Mouse (Mus musculus): ENCODE results near the gene Trp53bp1.
A peak's percentile ranks its signal among the peaks of the same experiment; 100 is the strongest.

Gene Trp53bp1

DNA sequence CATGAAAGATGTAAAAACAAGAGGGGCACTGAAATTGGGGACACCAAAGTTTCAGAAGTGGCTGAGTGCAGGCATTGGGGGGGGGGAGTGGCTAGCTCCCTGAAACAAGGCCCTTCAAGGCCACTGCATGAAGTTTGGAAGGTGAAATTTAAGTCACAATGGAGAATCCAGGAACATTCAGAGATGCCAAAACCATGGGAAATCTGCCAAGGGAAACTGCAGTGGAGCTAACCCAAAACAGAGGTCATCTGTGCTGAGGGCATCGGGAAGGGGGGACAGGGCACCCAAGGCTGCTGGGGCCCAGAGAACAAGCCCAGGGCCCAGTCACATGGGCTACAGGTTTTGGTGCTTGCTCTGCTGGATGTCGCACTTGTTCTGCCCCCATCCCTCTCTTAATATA, 21.4 kb downstream of the Trp53bp1 start:
- no peak for DNase-seq (ENCODE audit: low read depth, low spot score)

DNA sequence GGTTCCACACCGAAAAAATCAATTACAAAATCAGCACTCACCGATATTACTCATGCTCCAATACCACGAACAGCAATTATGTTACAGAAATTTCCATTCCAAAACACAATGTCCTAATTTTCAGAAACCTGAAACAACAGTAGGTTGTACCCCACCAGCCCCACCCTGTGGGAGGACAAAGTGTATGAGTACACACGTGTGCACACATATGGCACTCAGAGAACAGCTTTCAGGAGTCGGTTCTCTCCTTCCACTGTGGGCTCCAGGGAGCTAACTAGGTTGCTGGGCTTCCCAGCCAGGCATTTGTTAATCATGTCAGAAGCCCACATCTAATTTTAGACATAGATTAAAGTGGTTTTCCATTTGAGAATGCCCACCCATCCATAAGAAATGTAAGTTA, 27.1 kb downstream of the Trp53bp1 start:
- no peak for DNase-seq (ENCODE audit: low read depth, low spot score)

DNA sequence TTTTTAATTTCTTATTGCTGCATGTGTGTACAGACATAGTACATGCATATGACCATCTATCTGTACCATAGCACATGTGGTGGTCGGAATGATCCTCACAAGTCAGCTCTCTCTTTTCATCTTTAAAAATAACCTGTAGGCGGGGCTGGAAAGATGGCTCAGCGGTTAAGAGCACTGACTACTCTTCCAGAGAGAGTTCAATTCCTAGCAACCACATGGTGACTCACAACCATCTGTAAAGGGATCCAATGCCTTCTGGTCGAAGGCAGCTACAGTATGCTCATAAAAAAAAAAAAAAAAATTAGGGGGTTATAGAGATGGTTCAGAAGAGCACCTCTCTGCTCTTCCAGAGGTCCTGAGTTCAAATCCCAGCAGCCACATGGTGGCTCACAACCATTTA, 31.8 kb downstream of the Trp53bp1 start:
- no peak for DNase-seq (ENCODE audit: low read depth, low spot score)

DNA sequence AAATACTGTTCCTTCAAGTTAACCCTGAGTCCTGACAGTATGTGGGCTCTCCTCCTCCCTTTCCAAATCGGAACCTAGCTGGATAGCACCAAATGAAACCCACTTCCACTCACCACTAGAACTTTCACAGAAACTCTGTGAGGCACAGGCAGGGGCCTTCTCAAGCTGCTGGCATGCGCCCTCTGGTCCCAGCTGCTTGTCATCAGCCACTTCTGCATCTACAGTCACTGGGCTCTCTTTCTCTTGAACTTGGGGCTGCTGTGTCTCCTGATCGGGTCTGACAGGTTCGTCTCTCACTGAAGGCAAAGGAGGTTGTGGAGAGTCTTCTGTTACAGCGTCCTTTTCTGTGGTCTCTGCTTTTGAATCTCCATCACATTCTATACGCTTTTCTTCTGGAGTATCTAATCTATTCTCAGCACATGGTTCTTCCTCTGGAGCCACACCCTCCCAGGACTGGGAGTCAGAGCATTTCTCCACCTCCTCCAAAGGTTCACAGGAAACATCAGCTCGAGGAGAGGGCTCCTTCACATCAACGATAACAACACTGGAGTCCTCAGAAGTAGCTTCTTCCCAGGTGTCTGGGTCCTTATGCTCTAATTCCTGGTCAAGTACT, 35.6 kb downstream of the Trp53bp1 start:
- DNase-seq (ENCODE audit: low read depth, low spot score): no peak

DNA sequence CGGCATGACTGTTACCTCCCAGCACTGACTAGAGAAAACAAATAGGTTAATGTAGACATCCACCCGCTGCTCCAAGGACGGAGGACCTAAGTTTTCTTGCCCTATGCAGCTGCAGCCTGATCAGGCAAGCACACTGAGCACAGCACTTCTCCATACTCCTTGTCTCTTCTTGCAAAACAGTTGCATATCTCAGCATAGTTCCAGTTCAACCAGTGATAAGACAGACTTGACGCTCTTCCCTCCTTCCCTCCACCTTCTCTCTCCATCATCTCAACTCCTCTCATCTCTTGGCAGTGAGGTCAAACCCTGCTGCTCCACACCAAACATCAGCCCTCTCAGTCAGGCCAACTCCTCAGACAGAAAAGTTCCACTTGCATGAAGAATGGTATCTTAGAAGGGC, 43.1 kb downstream of the Trp53bp1 start:
- DNase-seq (ENCODE audit: low read depth, low spot score): no peak

DNA sequence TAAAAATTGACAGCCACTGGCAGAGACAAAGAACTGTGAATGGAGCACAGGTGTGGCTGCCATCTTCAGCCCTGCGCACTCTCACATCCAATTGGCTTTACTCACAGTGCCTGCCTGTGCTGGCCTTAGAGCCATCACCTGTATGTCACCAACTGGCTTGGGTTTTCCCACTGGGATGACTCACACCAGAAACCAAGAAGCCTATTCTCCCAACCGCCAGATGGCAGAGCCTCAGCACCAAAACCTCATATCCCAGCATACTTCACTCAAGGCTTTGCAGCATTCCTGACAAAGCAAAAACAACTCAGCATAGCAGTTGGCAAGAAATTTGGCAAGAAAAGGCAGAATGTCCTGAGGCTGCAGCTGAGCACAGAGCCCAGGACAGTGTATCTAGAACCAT, 48.2 kb downstream of the Trp53bp1 start:
- DNase-seq (ENCODE audit: low read depth, low spot score): no peak

DNA sequence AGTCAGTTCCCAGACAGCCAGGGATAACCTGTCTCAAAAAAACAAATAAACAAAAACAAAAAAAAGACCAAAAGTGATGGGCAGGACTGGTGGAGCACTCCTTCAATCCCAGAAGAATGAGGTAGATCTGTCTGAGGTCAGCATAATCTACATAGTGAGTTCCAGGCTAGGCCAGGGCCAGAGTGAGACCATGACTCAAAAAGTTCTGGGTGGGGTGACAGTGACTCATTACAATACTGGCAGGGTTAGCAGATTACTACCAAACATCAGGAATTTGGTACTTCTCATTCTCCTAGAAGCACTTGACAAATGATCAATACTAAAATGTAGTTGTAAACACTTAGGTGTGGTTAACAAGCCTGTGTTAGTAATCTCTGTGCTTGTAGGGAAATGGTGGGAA, 51.2 kb downstream of the Trp53bp1 start:
- DNase-seq (ENCODE audit: low read depth, low spot score): no peak

DNA sequence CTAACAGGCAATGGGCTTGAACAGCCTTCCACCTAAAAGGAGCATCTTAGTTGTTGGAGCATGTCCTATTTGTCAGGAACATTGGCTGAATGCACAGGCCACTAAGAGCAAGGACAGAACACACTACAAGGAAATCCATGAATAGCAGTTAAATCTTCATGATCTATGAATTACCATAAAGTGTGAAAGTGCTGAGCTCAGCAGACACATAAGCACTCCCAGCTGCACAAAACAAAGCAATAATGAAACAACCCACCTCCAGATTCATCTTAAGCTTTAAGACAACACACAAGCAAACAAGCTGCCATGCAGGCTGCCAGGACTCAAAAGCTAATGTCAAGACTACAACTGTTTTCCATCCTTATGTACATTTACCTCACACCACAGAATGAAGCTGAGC, 52.0 kb downstream of the Trp53bp1 start:
- DNase-seq (ENCODE audit: low read depth, low spot score): no peak

DNA sequence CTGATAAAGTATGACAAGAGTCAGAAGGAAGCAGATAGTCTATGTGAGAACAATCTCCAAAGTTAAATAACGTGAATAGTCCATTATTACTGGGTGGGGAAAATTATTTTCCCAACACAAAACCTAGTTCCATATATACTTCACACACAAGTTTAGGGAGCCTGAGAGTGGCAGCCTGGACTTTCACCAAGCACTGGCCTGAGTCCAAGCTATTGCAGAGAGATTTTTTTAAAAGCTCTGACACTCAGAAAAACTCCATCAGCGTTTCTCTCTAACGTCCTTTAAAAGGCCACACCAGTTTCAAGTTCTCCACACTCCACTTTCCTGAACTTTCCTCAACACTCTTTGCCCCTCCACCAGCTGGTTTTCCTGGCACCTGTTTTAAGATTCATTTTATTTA, 56.7 kb downstream of the Trp53bp1 start:
- no peak for DNase-seq (ENCODE audit: low read depth, low spot score)

DNA sequence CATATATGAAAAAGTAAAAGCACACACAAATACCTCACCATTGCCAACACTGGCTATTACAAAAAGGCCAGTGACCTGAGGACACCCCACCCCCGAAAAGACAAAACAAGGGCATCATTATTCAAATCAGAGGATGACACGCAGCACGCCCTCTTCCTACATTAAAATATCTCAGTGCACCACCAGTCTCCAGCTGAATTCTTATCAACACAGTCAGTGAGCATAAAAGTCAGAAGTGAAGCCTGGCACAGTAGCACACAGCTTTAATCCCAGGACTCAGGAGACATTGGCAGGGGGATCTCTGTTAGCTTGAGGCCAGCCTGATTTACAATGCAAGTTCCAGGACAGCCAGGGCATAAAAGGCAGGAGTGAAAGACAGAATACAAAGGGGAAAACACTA, 64.7 kb downstream of the Trp53bp1 start:
- no peak for DNase-seq (ENCODE audit: low read depth, low spot score)

DNA sequence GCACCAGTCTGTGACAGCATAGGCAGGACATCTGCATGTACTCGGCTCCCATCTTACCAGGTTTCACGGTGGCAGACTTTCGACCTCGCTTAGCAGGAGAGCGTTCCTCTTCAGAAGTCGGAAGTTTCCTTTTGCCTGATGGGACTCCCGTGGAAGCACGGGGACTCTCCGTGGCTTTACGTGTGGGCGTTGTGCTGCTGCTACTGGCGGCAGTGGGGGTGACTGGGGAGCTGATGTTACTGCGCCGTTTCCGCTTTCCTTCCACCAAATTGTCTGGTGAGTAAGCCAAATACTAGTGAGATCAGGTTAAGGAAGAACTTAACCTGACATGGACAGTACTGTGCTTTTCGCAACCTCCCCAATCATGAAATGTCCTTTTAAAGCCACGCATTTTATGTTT, 66.9 kb downstream of the Trp53bp1 start:
- no peak for DNase-seq (ENCODE audit: low read depth, low spot score)

DNA sequence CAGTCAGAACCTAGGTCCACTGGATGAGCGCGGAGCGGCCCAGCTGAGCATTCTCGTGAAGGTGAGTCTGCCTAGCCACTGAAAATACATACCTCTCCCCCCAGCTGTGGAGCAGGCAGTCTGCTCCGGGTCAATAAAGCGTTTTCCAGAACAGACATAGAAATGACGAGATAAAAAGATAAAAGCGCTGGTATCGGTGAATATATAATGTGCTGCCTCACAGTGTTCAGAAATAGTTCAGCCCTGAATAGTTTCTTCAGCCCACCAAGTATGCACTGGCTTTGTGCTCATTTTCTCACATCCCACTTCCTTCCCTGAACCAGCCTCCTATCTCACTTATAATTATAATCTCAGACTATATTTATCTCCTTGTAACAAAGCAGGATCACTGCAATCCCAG, 75.7 kb downstream of the Trp53bp1 start:
- DNase-seq (ENCODE audit: low read depth, low spot score): no peak

DNA sequence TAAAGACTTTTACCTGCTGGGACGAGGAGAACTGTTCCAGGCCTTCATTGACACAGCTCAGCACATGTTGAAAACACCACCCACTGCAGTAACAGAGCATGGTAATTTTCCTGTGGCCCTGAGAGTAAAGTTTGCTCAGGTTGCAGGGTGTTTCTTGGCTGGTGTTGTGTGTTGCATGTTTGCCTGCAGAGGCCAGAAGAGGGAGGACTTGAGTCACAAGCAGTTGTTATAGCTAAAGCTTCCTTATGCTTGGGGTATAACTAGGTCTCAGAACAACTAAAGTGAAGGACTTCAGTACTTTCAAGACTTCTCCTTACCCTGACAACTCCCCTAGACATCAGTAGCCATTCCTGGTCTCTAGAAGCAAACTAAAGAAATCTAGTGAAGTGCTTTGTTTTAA, 82.7 kb downstream of the Trp53bp1 start:
- DNase-seq (ENCODE audit: low read depth, low spot score): no peak

DNA sequence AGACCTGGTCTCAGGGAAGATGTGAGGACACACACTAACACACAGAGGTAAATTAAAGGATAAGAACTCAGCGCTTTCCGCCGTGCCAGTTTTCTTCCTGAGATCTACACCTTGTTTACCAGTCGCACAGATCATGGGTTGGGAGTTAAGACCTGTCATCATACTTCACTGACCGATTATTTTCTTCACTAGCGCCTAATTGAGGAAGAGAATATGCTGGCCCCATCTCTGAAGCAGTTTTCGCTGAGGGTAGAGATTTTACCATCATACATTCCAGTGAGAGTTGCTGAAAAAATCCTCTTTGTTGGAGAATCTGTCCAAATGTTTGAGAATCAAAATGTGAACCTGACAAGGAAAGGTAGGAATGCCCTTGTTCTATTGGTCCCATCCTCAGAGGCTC, 87.1 kb downstream of the Trp53bp1 start:
- no peak for DNase-seq (ENCODE audit: low read depth, low spot score)

DNA sequence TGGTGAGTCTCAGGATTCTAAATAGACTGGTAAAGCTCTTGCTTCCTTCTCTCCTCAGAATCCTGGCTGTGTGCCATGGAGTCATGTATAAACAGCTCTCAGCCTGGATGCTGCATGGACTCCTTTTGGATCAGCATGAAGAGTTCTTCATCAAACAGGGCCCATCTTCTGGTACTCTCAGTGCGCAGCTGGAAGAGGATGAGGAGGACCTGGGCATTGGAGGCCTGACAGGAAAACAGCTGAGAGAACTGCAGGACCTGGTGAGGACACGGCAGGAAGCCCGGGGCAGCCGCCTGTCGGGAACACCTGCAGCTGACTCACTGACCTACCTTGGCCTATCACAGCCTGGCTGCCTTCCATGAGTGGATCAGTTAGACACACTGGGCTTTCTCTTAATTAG, 87.8 kb downstream of the Trp53bp1 start:
- DNase-seq (ENCODE audit: low read depth, low spot score): no peak

DNA sequence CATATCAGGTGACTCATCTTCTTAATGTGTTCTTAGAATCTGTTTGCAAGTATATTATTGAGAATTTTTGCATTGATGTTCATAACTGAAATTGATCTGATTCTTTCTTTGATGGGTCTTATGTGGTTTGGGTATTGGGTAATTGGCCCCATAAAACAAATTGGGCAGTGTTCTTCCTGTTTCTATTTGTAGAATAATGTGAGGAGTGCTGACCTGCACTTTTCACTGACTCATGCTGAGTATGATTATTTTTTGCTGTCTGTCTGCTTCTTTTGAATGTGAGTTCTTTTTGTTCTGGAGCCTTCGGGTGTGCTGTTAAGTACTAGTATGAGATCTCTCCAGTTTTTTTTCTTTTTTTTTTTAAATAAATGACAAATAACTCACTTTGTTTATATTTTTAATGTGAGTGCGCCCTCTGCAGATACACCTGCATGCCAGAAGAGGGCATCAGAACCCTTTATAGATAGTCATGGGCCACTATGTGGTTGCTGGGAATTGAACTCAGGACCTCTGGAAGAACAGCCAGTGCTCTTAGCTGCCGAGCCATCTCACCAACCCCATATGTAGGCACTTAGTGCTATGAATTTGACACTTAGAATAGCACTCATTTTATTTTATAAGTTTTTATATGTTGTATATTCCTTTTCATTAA, 92.3 kb downstream of the Trp53bp1 start:
- DNase-seq (ENCODE audit: low read depth, low spot score): no peak

DNA sequence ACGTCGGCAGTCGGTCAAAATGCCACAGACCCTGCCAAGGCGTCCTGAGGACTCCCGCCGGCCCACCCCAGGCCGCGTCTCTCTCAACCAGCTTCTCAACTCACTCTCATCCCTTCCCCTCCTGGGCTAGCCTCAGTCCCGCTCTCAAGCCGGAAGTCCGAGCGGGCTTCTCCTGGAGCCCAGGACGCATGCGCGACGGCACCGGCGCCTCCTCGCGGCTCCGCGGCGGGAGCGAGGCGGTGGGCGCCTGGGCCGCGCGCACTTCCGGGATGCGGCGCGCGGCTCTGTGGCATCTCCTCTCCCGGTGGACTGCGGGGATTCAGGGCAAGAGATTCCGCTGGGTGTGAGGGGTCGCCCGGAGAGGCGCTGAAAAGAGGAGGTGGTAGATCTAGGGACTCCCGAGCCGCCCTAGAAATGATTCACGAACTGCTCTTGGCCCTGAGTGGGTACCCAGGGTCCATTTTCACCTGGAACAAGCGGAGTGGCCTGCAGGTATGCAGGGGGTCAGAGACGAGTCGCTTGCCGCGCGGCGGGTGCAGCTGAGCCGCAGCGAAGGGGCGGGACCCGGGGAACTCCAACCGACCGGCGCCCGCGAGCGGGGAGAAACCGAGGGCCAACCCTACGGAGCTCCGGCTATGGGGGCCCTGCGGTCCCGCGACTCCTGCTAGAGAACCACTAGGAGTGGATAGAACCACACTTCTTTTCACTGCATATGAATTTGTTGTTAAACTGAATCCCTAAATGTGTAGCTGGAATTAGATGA, 100.0 kb downstream of the Trp53bp1 start, which contains the start of gene Zscan29:
Gene Zscan29, minus strand, starts transcription at position 146 of the 763 bp plus-strand sequence.
- DNase-seq (ENCODE audit: low read depth, low spot score): peak; percentile 85

DNA sequence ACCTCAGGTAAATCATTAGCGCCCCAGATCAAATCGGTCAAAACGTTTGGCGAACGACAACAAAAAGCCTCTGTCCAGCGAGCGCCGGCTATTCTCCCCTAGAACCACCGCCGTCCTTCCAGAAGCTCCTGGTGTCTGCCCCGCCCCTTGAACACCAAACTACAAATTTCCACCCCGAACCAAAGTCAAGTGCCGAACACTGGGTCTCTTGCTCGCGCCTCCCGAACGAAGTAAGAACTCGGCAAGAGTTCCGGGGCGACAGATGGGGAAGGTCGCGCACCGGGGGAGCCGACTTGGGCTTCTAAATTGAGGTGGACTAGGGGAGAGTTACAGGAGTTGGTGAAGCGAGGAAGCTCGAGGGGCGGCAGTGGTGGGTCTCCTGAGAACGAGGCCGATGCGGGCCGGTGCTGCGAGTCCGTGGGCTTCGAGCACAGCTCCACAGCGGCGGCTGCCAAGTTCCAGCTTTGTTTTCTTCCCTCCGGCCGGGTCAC, 100.7 kb downstream of the Trp53bp1 start, which contains the start of gene Tubgcp4:
Gene Tubgcp4, plus strand, starts transcription at position 174 of the 491 bp plus-strand sequence.
- DNase-seq (ENCODE audit: low read depth, low spot score): peak; percentile 31

DNA sequence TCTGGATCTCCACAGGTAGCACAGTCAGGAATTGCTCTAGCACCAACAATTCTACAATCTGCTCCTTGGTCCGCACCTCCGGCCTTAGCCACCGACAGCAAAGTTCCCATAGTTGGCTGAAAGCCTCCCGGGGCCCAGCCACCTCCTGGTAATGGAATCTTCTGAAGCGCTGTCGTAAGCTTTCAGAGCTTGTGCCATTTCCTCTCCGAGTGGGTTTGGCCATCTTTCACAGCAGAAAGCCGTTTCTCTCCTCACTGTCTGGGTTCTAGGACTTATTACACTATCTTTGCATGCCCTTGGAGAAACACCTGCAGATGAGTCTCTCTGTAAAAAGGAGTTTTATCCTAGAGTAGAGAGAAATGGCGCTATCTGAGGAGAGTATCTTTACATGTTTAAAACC, 101.3 kb downstream of the Trp53bp1 start:
- DNase-seq (ENCODE audit: low read depth, low spot score): no peak

DNA sequence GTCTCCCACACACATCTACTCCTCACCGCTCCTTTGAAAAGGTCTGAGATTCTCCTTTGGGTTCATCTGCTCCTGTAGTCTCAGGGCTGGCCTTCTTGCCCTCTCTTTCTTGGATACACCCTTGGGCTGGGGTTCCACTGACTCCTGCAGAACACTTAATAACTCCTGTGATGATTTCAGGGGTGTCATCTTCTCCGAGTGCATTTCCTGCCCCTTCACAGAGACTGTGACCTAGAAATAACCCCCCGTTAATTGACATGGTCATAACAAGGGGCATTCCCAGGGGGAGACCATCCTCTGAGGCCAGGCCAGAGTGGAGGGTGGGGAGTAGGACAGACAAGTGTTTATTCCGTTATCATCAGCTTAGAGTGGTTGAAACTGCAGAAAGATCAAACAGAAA, 102.0 kb downstream of the Trp53bp1 start:
- DNase-seq (ENCODE audit: low read depth, low spot score): no peak

DNA sequence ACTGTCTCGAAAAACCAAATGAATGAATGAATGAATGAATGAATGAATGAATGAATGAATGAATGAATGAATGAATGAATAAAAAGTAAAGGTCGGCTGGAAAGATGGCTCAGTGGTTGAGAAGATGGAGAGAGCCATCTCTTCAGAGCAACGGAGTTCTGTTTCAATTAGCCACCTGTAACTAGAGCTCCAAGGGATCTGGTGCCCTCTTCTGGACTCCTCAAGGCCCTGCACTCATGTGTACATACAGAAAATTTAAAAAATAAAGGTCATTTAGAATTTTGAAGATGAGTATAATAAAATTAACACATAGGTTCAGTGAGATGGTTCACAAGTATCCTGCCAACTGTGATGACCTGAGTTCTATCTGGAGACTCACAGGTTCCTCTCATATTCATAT, 118.1 kb downstream of the Trp53bp1 start:
- no peak for DNase-seq (ENCODE audit: low read depth, low spot score)

DNA sequence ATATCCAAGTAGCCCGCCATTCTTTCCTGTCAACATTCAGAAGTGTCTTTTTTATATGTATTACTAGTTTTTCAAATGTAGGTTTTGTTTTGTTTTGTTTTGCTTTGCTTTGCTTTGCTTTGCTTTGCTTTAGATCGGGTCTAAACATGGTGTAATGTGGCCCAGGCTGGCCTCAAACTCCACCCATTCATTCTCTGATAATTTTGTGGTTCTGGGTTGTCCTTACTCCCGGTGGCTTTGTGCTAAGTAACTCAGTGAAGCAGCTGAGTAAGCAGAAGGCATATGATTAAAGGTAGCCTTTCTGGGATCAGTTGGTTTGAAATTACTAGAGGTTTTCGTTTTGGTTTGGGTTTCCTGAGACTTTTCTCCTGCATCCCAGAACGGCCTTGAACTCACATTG, 121.5 kb downstream of the Trp53bp1 start:
- DNase-seq (ENCODE audit: low read depth, low spot score): no peak
